Mouse (Mus musculus) C2C12 (cell line): Measurements from ENCODE around the gene Slco2b1.

ENCODE experiments used
- CEBPB ChIP-seq: IDR thresholded peaks from one replicate; pipeline ENCODE4 v1.6.1; 2011; ENCODE audit warnings: low read depth, mild to moderate bottlenecking, control low read depth, moderate library complexity
- CTCF ChIP-seq: IDR thresholded peaks from one replicate; pipeline ENCODE4 v1.5.1; 2011; ENCODE audit not compliant: control insufficient read depth, insufficient read depth, insufficient read length
- FOSL1 ChIP-seq: IDR thresholded peaks from one replicate; pipeline ENCODE4 v1.8.0; 2011; ENCODE audit warnings: mild to moderate bottlenecking, low read length; ENCODE audit not compliant: poor library complexity, insufficient read depth, severe bottlenecking
- MAX ChIP-seq: IDR thresholded peaks from one replicate; pipeline ENCODE4 v1.6.1; 2011; ENCODE audit warnings: mild to moderate bottlenecking, control low read depth
- MYOD1 ChIP-seq: IDR thresholded peaks from one replicate; pipeline ENCODE4 v1.6.1; 2011; ENCODE audit warnings: low read depth; ENCODE audit not compliant: control insufficient read depth, insufficient read length
- MYOG ChIP-seq: IDR thresholded peaks from one replicate; pipeline ENCODE4 v1.6.1; 2011; ENCODE audit not compliant: control insufficient read depth, insufficient read length; ENCODE audit errors: extremely low read depth
- USF1 ChIP-seq: IDR thresholded peaks from one replicate; pipeline ENCODE4 v1.6.1; 2011; ENCODE audit warnings: low read depth, mild to moderate bottlenecking, control low read depth, moderate library complexity

- TF ChIP-seq FOSL1, result no peak
- no peak for TF ChIP-seq CTCF
- no peak for TF ChIP-seq MYOG
- TF ChIP-seq MAX, result no peak
- no peak for TF ChIP-seq USF1
- TF ChIP-seq MYOD1, result no peak
- TF ChIP-seq CEBPB, result no peak
Observed at GRCm38 (mm10) chr7:99695471-99696057, 15.6 kb downstream of the Slco2b1 start.
